Mouse (Mus musculus): ENCODE data around the gene Banp. TPM values are rescaled to one million over a fixed set of nuclear protein-coding genes. Genes with fewer than 3 reads are reported as not detected.
A peak's percentile ranks its signal among the peaks of the same experiment; 100 is the strongest.

Gene Banp
- total RNA-seq, 2 experiments from 2014 or later, result 9.8 to 11.9 TPM

GRCm38 (mm10) chr8:121924681-121925080, 24.9 kb upstream of the Banp start:
- intact Hi-C loops (cut with DNase I), result loop anchor here (1.0 to 10.0 kb wide), 4 partner anchors 16 to 220 kb away; no protein-coding TSS in a partner anchor
- DNase-seq, result no peak

GRCm38 (mm10) chr8:121925624-121926023, 23.9 kb upstream of the Banp start:
- intact Hi-C loops (cut with DNase I), result loop anchor here (1.0 to 10.0 kb wide), 4 partner anchors 17 to 221 kb away; no protein-coding TSS in a partner anchor
- peak; percentile 80 to 88 for DNase-seq

DNA sequence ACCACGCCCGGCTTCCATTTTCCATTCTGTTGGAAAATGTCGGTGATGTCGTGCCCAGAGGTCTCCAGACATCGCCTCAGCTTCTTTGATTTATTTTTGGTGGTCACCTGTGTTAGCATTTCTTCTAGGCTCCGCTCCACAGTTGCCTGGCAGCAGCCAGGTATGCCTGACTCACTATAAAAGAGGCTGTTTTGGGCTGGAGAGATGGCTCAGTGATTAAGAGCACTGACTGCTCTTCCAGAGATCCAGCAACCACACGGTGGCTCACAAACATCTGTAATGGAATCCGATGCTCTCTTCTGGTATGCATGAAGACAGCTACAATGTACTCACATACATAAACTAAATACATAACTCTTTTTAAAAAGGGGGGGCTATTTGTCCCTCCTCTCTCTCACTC, 23.3 kb upstream of the Banp start:
- DNase-seq, result no peak
- intact Hi-C loops (cut with DNase I), result loop anchor here (10.0 kb wide), 1 partner anchor 221 kb away; no protein-coding TSS in a partner anchor

DNA sequence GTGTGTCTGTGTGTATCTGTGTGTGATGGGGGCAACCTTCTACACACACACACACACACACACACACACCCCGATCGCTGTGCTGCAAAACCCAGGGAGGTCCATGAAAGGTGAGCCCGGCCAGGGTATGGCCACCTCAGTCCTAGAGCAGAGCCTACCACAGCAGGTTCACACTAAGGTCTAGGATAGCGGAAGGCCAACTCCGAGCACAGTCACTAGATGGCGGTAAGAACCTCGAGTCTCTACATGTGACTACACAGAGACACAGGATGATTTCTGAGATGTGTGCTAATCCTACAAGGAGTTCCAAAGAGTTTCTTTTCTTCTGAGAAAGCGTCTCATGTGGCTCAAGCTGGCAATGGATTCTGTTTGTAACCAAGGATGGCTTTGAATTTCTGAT, 22.2 kb upstream of the Banp start:
- DNase-seq, result peak; percentile 59 to 74
- intact Hi-C loops (cut with DNase I), result loop anchor here (10.0 kb wide), 1 partner anchor 223 kb away; no protein-coding TSS in a partner anchor

DNA sequence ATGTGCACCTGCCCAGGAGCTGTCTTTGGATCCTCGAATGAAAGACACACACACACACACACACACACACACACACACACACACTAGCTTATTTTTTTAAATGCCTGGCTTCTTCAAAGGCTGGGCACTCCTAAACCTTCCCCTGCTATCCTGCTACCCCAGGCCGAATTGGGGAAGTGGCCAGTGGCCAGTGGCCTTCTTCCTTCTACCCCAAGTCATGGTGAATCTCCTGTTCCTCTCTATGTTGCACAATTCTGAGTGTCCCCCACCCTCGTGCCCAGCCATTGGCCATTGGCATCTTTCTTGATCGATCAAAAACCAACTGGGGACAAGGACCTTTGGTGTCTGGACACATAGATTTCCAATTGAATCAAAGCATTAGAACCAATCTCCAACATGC, 19.5 kb upstream of the Banp start:
- intact Hi-C loops (cut with DNase I), result no loop called here
- no peak for DNase-seq

DNA sequence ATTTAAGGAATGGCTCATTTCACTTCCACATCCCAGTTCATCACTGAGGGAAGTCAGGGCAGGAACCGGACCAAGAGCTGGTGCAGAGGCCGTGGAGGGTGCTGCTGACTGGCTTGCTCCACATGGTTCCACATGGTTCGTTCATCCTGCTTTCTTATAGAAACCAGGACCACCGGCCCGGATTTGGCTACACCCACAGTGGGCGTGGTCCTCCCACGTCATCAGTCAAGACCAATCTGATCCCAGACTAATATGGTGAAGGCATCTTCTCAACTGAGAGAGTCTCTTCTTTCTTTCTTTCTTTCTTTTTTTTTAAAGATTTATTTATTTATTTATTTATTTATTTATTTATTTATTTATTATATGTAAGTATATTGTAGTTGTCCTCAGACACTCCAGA, 18.0 kb upstream of the Banp start:
- no peak for DNase-seq
- intact Hi-C loops (cut with DNase I), result no loop called here

- DNase-seq, result no peak
- intact Hi-C loops (cut with DNase I), result no loop called here
These were observed 17.4 kb upstream of the Banp start for GRCm38 (mm10) chr8:121932026-121932667.

- intact Hi-C loops (cut with DNase I), result no loop called here
- DNase-seq, result no peak
These were observed 16.7 kb upstream of the Banp start for GRCm38 (mm10) chr8:121932668-121933520.

DNA sequence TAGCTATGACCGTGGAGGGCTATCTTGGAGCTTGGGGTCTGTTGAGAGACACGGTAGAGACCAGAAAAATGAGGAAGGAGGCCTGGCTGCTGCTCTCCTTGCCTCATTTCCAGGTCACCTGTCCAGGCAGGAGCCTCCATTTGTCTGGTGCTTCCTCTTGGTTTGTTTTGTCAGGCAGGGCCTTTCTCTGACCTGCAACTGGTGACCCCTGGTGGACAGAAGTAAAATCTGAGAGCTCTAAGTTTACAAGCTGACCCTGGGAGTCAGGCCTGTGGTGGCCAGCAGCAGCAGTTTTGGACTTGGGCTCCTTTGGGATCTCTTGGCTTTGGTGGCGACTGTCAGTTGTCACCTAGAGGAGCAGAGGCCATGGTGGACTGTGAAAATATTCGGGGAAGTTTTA, 15.0 kb upstream of the Banp start:
- peak; percentile 66 to 79 for DNase-seq
- intact Hi-C loops (cut with DNase I), result no loop called here

- intact Hi-C loops (cut with DNase I), result no loop called here
- DNase-seq, result no peak
These were observed 14.6 kb upstream of the Banp start for GRCm38 (mm10) chr8:121934923-121935322.

DNA sequence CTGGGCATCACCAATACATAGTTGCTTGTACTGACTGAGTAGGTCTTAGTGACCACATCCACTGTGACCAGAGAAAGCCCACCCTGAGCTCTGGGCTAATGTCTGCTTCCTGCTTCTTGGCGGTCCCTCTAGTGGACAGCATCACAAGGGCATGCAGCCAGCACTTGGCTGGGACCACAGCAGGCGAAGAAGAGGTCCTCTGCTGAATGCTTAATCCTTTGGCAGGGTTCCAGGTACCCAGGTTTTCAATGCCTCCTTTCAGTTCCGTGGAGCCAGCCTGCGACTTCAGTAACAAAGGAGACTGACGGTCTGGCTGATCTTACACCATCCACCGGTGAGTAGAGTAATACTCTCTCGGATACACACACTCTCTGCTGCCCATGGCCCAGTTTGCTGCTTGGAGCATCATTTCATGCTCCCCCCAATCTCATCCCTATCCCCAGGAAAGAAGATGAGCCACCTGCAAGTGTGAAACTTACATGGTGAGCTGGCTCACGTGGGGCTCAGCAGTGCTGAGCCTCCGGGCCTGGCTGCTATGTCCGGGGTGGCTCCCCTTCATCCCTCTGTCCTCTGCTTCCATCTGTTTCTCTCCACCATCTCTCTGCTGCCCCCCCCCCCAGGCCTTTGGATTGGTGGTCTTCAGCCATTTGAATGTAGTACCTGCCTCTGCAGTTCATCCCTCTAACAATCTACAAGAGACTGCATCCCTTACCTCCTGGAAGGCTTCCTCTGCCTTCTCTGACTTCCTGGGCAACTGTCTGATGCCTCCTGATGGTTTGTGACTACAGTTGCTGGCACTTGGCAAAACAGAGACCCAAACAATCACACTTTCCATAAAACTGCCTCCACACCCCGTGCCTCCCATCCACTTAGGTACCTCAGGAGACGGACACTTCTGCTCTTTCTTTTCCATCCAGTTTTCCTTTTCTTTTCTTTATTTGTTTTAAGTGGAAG, 13.9 kb upstream of the Banp start:
- intact Hi-C loops (cut with DNase I), result no loop called here
- peak; percentile 39 to 54 for DNase-seq

DNA sequence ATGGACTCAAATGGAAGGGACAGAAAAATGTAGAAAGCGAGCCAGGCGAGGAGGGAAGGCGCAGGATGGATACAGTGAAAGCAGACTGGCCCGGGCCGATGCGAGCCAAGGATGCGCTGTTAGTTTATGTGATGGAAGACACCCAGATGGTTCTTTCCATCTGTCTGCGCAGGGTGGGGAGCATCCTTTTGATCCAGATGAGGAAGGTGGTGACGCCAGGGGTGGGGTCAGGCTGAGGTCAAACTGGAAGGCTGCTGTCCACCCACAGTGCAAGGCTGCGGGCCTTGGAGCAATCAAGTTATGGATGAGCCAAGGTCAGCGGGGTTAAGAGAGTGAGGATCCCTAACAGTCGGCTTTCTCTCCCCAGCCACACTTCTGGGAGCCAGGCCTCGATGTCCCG, 13.2 kb upstream of the Banp start:
- intact Hi-C loops (cut with DNase I), result no loop called here
- DNase-seq, result no peak

- DNase-seq, result no peak
- intact Hi-C loops (cut with DNase I), result no loop called here
These were observed 10.8 kb upstream of the Banp start for GRCm38 (mm10) chr8:121938732-121939131.

DNA sequence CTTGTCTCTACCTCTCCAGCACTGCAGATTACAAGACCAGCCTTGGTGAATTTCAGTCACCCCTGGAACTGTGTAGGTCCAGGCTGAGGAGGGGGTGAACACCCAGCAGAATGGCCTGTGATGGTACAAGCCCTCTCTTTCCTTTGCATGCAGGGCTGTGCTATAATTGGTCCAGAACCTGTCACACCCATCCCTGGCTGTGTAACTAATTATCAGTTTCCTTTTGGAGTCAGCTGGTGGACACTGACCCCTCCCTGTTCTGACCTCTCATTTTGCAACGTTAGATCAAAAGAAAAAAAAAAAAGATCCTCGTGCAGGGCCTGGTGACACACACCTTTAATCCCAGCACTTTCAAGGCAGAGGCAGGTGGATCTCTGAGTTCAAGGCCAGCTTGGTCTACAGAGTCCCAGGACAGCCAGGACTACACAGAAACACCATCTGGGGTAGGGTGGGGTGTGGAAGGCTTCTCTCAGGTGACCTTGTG, 6.5 kb upstream of the Banp start:
- no peak for DNase-seq
- intact Hi-C loops (cut with DNase I), result no loop called here

DNA sequence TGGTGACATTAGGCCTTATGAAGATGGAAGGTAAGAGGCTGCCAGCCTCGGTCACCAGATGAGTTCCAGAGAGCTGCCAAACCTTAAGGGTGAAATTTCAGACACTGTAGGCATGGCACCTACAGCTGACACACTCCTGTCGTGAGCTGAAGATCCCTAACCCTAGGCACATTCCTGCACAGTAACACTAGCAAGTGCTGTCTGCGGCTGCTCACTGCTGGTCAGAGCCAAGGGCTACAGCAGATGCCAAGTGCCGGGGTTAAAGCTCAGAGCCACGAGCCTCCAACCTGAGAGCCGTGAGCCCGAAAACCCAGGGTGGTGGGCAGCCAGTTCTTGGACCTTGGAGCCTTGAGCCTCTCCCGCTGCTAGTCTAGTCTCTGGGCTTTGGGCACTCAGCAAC, 5.8 kb upstream of the Banp start:
- intact Hi-C loops (cut with DNase I), result no loop called here

DNA sequence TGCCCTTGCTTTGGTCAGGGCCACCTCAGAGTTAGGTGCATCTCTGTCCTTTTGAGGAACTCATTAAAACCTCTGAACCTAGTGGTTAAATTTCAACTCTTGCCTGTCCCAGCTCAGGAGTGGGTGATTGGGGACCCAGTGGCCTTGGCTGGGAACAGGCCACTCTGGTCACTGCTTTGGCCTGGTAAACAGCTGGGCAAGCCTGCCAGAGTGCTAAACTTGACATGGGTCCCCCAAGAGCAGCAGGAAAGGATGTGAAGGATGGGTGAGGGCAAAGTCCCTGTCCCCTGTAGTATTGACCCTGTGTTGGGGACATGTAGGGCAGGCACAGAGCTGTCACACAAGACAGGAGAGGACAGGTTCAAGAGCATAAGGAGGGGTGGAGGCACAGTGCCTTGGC, 4.7 kb upstream of the Banp start, which contains the start of gene Car5a:
Gene Car5a (minus strand): TSS at position 74 of the 400 bp plus-strand sequence.
- intact Hi-C loops (cut with DNase I), result no loop called here
- DNase-seq, result no peak

More for the DNA sequence above, 5.8 kb upstream of the Banp start:
- DNase-seq, result no peak

DNA sequence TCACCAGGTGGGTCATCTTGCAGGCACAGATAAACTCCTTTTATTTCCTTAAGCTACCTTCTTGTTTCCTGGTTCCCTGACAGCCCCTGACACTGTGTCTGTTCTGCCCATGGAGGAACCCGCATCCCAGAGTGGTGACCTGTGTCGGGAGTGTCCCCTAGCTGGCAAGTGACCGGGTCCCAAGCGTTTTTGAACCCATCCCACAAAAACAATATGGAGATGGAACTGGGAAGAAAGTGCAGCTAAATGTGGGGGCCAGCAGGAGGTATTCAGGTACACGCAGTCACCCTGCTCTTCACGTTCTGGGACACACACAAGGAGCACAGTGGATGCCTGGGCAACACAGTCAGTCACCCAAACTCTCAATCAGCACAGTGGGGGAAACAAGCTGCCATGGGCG, 3.2 kb upstream of the Banp start:
- DNase-seq, result no peak
- intact Hi-C loops (cut with DNase I), result no loop called here

- intact Hi-C loops (cut with DNase I), result no loop called here
- no peak for DNase-seq
These were observed 2.4 kb upstream of the Banp start for GRCm38 (mm10) chr8:121947047-121947752.

DNA sequence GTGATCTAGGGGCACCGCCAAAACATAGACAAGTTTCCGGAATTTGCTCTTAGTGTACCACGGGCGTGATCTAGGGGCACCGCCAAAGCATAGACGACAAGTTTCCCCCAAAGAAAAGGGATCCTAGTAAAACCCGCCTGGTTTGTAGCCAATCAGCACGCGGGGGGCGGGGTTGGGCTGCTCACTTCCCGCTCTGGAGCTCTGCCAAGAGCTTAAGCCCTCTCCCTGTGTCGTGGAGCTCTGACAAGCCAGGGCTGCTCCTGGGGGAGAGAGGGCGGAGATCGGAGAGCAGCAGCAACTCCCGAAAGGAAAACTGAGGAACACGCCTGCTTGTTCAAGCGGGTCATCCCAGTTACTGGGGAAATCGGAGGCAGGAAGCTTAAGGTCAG, 1.8 kb upstream of the Banp start:
- intact Hi-C loops (cut with DNase I), result no loop called here
- peak; percentile 94 to 96 for DNase-seq
